Mouse (Mus musculus) cerebellum, adult 18-20 months (tissue): ENCODE data around the gene Pdia5.

Experiments used
- DNase-seq, 2 experiments: peaks; one replicate each; pipeline ENCODE4 v3.0.0; 2021

Pdia5 gene

GRCm38 (mm10) chr16:35490231-35491070, at the start of gene Pdia5:
Gene Pdia5 (minus strand): TSS chr16:35490873.
- peak; percentile 91 to 95 for DNase-seq

- DNase-seq, result no peak
Measured at GRCm38 (mm10) chr16:35539041-35539440, 48.4 kb upstream of the Pdia5 start.

GRCm38 (mm10) chr16:35537651-35538050, 47.0 kb upstream of the Pdia5 start:
- DNase-seq, result no peak

- no peak for DNase-seq
Measured at GRCm38 (mm10) chr16:35534630-35535029, 44.0 kb upstream of the Pdia5 start.

- DNase-seq, result no peak
Measured at GRCm38 (mm10) chr16:35524200-35524599, 33.5 kb upstream of the Pdia5 start.

- no peak for DNase-seq
Measured at GRCm38 (mm10) chr16:35519245-35519644, 28.6 kb upstream of the Pdia5 start.

GRCm38 (mm10) chr16:35517976-35518951, 27.6 kb upstream of the Pdia5 start:
- no peak for DNase-seq

GRCm38 (mm10) chr16:35515977-35516612, 25.4 kb upstream of the Pdia5 start:
- DNase-seq, result no peak

- no peak for DNase-seq
Measured at GRCm38 (mm10) chr16:35509331-35510070, 18.8 kb upstream of the Pdia5 start.

GRCm38 (mm10) chr16:35508581-35508980, 17.9 kb upstream of the Pdia5 start:
- no peak for DNase-seq

GRCm38 (mm10) chr16:35505786-35506185, 15.1 kb upstream of the Pdia5 start:
- no peak for DNase-seq

- no peak for DNase-seq
Measured at GRCm38 (mm10) chr16:35504266-35504665, 13.6 kb upstream of the Pdia5 start.

- DNase-seq, result no peak
Measured at GRCm38 (mm10) chr16:35502456-35502855, 11.8 kb upstream of the Pdia5 start.

GRCm38 (mm10) chr16:35501106-35501760, 10.6 kb upstream of the Pdia5 start:
- DNase-seq, result no peak

GRCm38 (mm10) chr16:35500342-35500741, 9.7 kb upstream of the Pdia5 start:
- no peak for DNase-seq

GRCm38 (mm10) chr16:35489793-35490192, 880 bp downstream of the Pdia5 start:
- no peak for DNase-seq

GRCm38 (mm10) chr16:35489066-35489718, 1.5 kb downstream of the Pdia5 start:
- no peak for DNase-seq

GRCm38 (mm10) chr16:35487776-35488175, 2.9 kb downstream of the Pdia5 start:
- DNase-seq, result no peak

- no peak for DNase-seq
Measured at GRCm38 (mm10) chr16:35487056-35487455, 3.6 kb downstream of the Pdia5 start.

GRCm38 (mm10) chr16:35485711-35486110, 5.0 kb downstream of the Pdia5 start:
- DNase-seq, result no peak

- DNase-seq, result no peak
Measured at GRCm38 (mm10) chr16:35484526-35485233, 6.0 kb downstream of the Pdia5 start.
